Mouse (Mus musculus): ENCODE data around the gene Pth. TPM values are rescaled to one million over a fixed set of nuclear protein-coding genes. Genes with fewer than 3 reads are reported as not detected.
A peak's percentile ranks its signal among the peaks of the same experiment; 100 is the strongest.

Gene Pth
- total and polyA plus RNA-seq, 2 experiments from 2014 or later: not detected

DNA sequence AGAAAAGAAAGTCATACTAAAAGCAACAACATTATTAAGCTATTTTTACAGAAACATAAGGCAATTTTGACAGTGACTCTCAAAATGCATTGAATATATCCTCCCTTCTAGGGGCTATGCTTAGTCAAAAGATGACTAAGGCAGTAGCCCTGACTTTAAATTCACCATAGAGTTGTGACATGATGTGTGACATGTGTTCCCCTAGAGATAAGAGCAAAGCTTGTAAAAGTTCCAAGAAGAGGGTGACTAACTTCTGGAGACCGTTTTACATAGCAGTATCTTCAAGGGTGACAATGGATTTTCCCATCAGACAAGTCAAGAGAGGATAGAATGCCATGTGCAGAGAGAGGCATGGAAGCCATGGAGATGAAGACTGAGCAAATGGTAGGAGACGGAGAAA lies 3.2 kb upstream of the Pth start:
- TF ChIP-seq CTCF (IDR thresholded peaks at IDR 0.05): no peak
- ATAC-seq (ENCODE audit: low FRiP score): no peak

GRCm38 (mm10) chr7:113377875-113378658 lies 10.3 kb downstream of the Pth start:
- H3K4me1 ChIP-seq (ENCODE audit: insufficient read depth, low read length): no peaks in the 10 kb centered on the region
- H3K4me2 ChIP-seq (ENCODE audit: low read depth, low read length, poor library complexity, severe bottlenecking): no peak overlapping the region
- DNase-seq (ENCODE audit: low spot score) (peak; percentile 92), ATAC-seq (ENCODE audit: low FRiP score) (peak; percentile 81)
- no peak overlapping the region for H3K27ac ChIP-seq (ENCODE audit: low read depth, low read length)
- H3K9ac ChIP-seq (replicated peaks; ENCODE audit: low read length, poor library complexity, severe bottlenecking): no peak overlapping the region
- no peaks in the 10 kb centered on the region for H3K27me3 ChIP-seq (ENCODE audit: insufficient read depth, low read length)
- no peaks in the 10 kb centered on the region for H3K9me3 ChIP-seq (ENCODE audit: low read length)
- H3K4me3 ChIP-seq (ENCODE audit: low read depth, low read length): no peak overlapping the region
- no peaks in the 10 kb centered on the region for H3K36me3 ChIP-seq (ENCODE audit: insufficient read depth, low read length)
- TF ChIP-seq CTCF (IDR thresholded peaks at IDR 0.05): peak; percentile 97
- WGBS: 25% methylated on average over 7 of the region's 7 CpGs

More for the DNA sequence above, 3.2 kb upstream of the Pth start:
- Histone ChIP-seq H3K4me2 (ENCODE audit: low read depth, low read length, poor library complexity, severe bottlenecking) (no peak overlapping the region), H3K27me3 (ENCODE audit: insufficient read depth, low read length) (no peaks in the 10 kb centered on the region), H3K9me3 (ENCODE audit: low read length) (no peaks in the 10 kb centered on the region), H3K4me1 (ENCODE audit: insufficient read depth, low read length) (no peaks in the 10 kb centered on the region), H3K27ac (ENCODE audit: low read depth, low read length) (no peak overlapping the region), H3K4me3 (ENCODE audit: low read depth, low read length) (no peak overlapping the region), H3K9ac (replicated peaks; ENCODE audit: low read length, poor library complexity, severe bottlenecking) (no peak overlapping the region), H3K36me3 (ENCODE audit: insufficient read depth, low read length) (no peaks in the 10 kb centered on the region)
- DNase-seq (ENCODE audit: low spot score): no peak
- WGBS: 81% methylated on average over 2 of the region's 2 CpGs

DNA sequence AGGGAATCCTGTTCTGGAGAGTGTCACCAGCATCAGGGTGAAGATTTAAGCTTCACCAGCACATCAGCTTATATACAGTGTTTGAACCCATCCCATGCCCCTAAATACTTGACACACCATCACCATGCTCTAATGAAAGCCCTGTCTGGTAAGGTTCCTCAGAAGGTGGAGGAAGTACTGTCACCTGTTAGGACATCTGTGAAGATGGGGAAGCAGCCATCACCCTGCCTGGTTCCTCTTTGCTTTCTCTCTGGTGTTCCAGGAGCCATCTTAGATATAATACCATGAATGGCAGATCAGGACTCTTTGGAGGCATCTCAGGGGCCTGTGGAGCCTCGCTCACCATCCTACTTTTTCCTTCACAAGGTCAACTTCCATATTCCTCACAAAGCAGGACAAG lies 15.7 kb downstream of the Pth start:
- TF ChIP-seq CTCF (IDR thresholded peaks at IDR 0.05): no peak
- no peak for ATAC-seq (ENCODE audit: low FRiP score)
- Histone ChIP-seq H3K36me3 (ENCODE audit: insufficient read depth, low read length) (no peaks in the 10 kb centered on the region), H3K4me3 (ENCODE audit: low read depth, low read length) (no peak overlapping the region), H3K4me2 (ENCODE audit: low read depth, low read length, poor library complexity, severe bottlenecking) (no peak overlapping the region), H3K4me1 (ENCODE audit: insufficient read depth, low read length) (peaks cover 9% of the 10 kb centered on the region; the same call in 1 of the 2 replicates), H3K27ac (ENCODE audit: low read depth, low read length) (no peak overlapping the region), H3K9ac (replicated peaks; ENCODE audit: low read length, poor library complexity, severe bottlenecking) (no peak overlapping the region), H3K9me3 (ENCODE audit: low read length) (no peaks in the 10 kb centered on the region), H3K27me3 (ENCODE audit: insufficient read depth, low read length) (no peaks in the 10 kb centered on the region)
- no peak for DNase-seq (ENCODE audit: low spot score)
- WGBS: 85% methylated on average over 1 of the region's 1 CpGs

DNA sequence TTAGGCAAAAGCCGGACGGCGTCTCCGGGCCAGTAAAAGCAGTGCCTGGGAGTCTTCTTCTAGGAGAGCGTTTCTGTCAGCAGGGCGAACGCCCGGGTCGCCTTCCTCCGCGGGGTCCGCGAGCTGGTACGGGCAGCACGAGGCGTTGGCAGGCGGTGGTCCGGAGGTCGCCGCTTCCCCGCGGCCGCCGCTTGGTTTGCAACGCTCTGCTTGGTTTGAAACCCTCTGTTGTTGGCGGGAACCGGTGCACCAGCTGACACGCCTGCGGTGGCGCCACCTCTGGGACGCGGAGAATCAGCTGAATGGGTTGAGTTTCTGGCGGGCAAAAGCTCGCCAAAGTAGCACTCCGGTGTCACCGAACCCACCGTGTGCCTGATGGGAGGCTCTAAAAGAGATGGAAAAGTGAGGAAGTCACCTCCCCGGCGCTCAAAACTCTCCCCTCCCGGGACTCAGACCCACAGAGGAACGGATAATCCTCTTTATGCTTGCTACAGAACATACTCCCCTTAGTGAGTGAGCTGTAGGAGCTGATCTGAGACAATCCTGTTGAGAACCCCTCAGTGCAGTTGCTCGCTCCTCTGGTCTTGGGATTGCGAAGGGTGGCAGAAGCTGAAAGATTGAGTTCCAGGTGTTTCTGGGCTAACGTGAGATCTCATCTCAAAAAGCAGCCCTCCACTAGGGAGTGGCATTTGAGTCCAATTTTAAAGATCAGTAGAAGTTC lies 18.6 kb downstream of the Pth start:
- H3K27ac ChIP-seq (ENCODE audit: low read depth, low read length): peak overlapping the region; percentile 60
- peaks cover 9% of the 10 kb centered on the region; the same call in 1 of the 2 replicates for H3K4me1 ChIP-seq (ENCODE audit: insufficient read depth, low read length)
- ATAC-seq (ENCODE audit: low FRiP score) (peak; percentile 79), DNase-seq (ENCODE audit: low spot score) (peak; percentile 73)
- no peaks in the 10 kb centered on the region for H3K36me3 ChIP-seq (ENCODE audit: insufficient read depth, low read length)
- TF ChIP-seq CTCF (IDR thresholded peaks at IDR 0.05): peak; percentile 72
- H3K4me2 ChIP-seq (ENCODE audit: low read depth, low read length, poor library complexity, severe bottlenecking): peak overlapping the region; percentile 69
- peak overlapping the region; percentile 96 for H3K9ac ChIP-seq (replicated peaks; ENCODE audit: low read length, poor library complexity, severe bottlenecking)
- H3K27me3 ChIP-seq (ENCODE audit: insufficient read depth, low read length): no peaks in the 10 kb centered on the region
- H3K4me3 ChIP-seq (ENCODE audit: low read depth, low read length): peak overlapping the region; percentile 92
- under 1% methylated on average over 40 of the region's 44 CpGs for WGBS
- H3K9me3 ChIP-seq (ENCODE audit: low read length): no peaks in the 10 kb centered on the region

DNA sequence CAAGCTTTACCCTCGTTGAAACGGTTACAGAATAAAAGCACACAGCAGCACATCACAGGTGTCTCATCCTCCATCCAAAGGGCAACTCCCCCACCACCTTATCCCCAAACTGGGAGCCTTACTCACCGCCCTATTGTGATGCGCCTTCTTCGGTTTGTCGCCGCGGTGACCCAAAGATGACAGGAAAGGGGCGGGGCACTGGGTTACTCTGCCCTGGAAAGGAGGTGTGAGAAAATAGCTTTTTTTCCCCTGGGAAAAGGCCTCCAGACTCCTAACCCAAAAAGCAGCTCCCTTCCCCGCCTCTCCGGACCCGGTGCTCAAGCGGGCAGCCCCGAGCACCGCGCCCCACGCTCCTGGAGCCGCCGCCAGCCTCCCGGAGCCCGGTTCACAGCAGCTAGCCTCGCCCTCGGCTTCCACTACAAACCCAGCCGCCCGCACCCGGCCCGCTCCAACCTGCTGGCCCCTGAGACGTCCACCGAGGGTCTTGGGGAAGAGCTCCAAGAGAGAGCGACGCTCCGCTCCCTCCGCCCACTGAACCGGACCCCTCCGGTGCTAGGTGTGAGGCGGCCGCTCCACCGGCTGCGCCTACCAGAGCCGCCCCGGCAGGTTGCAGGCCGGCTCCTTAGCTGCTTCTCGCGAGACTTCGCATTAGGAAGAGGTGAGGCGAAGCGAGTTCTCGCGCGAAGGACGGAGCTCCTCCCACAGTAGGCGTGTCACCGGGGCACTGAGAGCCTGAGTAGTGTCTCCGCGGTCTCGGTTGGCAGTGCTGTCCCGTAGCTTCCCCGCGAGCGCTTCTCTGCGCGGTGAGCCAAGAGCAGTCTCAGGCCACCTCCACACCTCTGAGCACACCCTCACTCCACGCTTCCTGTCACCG lies 19.4 kb downstream of the Pth start, which contains the start of gene Btbd10:
Gene Btbd10 (minus strand): TSS at position 647 of the 874 bp plus-strand sequence.
- peak; percentile 99 for DNase-seq (ENCODE audit: low spot score)
- Histone ChIP-seq H3K9me3 (ENCODE audit: low read length) (no peaks in the 10 kb centered on the region), H3K4me2 (ENCODE audit: low read depth, low read length, poor library complexity, severe bottlenecking) (peak within 1 kb of the TSS; percentile 69), H3K27me3 (ENCODE audit: insufficient read depth, low read length) (no peaks in the 10 kb centered on the region), H3K4me3 (ENCODE audit: low read depth, low read length) (peak within 1 kb of the TSS; percentile 92), H3K27ac (ENCODE audit: low read depth, low read length) (peak within 1 kb of the TSS; percentile 92), H3K4me1 (ENCODE audit: insufficient read depth, low read length) (peaks cover 9% of the 10 kb centered on the region; the same call in 1 of the 2 replicates), H3K36me3 (ENCODE audit: insufficient read depth, low read length) (no peaks in the 10 kb centered on the region), H3K9ac (replicated peaks; ENCODE audit: low read length, poor library complexity, severe bottlenecking) (peak within 1 kb of the TSS; percentile 96)
- WGBS: under 1% methylated on average over 64 of the region's 64 CpGs
- TF ChIP-seq CTCF (IDR thresholded peaks at IDR 0.05): no peak
- ATAC-seq (ENCODE audit: low FRiP score): peak; percentile 100

Data from midbrain, postnatal 0 days (tissue).